Mouse (Mus musculus) heart, postnatal 10 days (tissue): ENCODE measurements around the gene Pou4f1. TPM values are rescaled to one million over a fixed set of nuclear protein-coding genes. Genes with fewer than 3 reads are reported as not detected.

Experiments used
- DNase-seq, 2 experiments: peaks; one replicate each; pipeline ENCODE4 v3.0.0; 2021
- intact Hi-C: fragments of 180-260 bp; cut with DNase I; formaldehyde crosslinking; loops from one replicate; pipeline ENCODE4 v1.15.1; 2025
- total RNA-seq, 2 experiments: library from RNA; stranded (reverse); gene quantifications; 2 replicates each; pipeline ENCODE4 v1.2.3; 2021

Pou4f1 gene
- total RNA-seq, 2 experiments from 2014 or later, result 0.07 to 0.20 TPM

DNA sequence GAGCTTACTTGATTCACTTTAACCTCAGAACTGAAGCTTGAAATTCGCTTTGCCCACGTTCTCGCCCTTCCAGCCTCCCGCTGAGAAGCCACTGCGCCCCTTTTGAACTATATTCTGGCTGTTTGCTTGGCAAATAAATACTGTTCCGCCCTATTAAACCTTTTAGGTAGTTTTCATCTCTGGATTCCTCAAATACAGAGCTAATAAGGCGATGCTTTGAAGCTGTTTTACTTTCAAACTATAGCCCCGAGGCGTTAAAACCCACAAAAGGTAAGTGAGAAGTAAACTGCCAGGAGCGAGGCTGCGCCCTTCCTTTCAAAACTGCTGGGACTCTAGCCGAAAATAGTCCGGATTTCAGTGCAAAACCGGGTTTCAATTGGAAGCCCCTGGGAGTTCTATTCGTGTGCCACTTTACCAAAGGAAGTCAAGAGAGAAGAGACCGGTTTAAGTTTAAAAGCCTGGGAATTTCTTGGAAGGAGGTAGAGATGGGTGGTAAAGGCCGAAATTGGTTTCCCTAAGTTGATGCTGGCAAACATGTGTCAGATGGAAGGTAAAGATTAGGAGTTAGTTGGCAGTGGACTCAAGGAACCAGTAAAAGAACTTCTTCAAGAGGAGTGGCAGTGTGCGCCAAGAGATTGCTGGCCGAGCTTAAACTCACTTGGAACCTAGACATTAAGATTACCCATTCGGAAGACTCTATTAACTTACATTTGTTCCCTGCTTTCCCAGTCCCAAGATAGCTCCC is 9.7 kb downstream of the Pou4f1 start:
- intact Hi-C loops, result no loop called here
- DNase-seq, result no peak

GRCm38 (mm10) chr14:104456976-104457375 is 10.8 kb downstream of the Pou4f1 start:
- intact Hi-C loops, result no loop called here

DNA sequence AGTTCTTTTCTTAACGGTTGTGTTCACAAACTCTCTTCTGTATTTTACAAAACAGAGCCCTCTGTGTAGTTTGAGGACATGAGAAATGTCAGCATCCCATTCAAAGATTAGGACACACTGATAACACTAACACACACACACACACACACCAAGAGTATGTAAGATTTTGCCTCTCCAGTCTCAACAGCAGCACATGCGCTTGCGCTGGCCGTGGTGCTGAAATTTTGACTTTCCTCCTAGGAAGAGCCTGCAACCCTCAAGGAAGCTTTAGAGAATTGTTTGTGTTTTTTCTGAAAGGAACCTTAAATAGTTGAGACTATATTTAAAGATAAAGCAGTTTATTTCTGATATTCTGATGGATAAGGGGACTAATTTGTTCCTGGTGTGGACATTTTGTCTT is 14.0 kb downstream of the Pou4f1 start:
- intact Hi-C loops, result no loop called here

More at GRCm38 (mm10) chr14:104456976-104457375, 10.8 kb downstream of the Pou4f1 start:
- no peak for DNase-seq

DNA sequence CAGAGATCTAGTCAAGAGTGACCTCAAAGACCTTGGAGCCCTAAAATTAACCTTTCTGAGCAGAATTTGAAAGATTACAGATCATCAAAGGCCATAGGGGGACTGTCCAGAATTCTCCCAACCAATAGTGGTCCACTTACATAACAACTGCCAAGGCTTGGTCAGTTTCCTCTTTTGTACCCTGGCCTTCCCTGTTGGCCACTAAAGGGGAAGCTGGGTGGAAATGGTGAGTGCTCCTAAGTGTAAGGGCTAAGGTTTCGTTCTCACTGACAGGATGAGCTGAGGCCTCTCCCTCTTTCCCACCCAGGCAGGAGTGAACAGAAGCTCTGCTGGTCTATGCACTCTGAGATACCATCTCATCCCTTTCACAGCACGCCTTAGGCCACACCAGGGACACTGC is 33.5 kb downstream of the Pou4f1 start:
- intact Hi-C loops, result no loop called here
- no peak for DNase-seq

More for the DNA sequence above, 14.0 kb downstream of the Pou4f1 start:
- peak; percentile 65 to 80 for DNase-seq

DNA sequence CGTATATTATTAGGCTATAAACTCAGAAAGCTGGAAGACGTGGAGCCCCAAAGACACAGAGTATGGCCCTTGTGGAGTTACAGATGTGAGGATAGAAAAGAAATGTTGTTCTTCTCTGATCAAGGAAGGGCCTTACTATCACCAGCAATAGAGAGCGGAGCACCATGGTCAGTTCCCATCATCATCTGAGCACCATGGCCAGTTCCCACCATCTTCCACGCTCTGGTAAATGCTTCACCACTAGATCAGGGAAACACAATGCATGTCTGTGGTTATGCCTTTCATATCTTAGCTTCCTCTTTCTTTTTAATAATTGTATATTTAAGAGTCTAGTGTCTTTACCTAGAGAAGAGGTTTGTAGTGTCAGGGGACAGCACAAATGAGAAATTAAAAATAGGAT is 37.0 kb downstream of the Pou4f1 start:
- DNase-seq, result peak; percentile 2 to 5
- intact Hi-C loops, result no loop called here

DNA sequence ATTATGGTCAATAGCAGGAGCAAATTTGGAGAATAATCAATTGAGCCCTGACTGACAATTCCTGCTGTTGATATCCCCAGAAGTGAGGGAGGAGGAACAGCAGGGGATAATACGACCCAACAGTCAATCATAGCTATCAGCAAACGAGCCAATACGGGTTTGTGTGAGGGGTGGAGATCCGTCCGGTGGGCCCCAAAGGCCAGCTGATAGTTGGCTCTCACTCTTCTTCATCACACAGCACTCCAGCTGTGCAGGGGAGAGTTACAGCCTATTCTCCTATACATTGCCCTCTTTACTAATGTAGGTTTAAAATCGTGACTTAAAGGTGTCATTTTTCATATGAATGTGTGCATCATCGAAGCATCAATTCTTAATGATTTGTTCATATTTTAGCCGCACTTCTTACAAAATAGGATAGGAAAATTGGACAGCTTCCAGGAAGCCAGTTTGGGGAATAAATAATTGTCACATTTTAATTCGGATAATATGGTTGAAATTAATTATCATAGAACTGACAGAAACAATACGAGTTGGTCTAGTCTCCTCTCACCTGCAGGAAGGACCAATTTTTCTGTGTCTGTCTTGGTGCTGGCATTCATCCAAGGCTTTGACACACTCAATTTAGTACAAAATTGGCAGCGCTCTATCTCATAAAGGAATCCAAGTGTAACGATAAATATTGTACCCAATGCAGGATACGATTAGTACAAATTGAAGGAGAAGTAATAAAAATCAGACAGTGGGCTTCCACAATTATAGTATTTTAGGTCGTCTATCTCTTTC is 43.9 kb downstream of the Pou4f1 start:
- no peak for DNase-seq
- intact Hi-C loops, result no loop called here

Other genes with a start within 250 kb of the Pou4f1 start
- gene Rnf219, start 54.6 kb upstream of the Pou4f1 start, total RNA-seq, result 10 to 100 TPM in 1 of 2 experiments, 1 to 10 TPM in 1; 7.7 to 12.2 TPM